Mouse (Mus musculus) adrenal gland, adult 18-20 months (tissue): ENCODE results near the gene Mrps27. TPM values are rescaled to one million over a fixed set of nuclear protein-coding genes. Genes with fewer than 3 reads are reported as not detected.

Source experiments
- DNase-seq, 2 experiments: peaks; one replicate each; pipeline ENCODE4 v3.0.0; 2021 to 2022; ENCODE audit warnings: low spot score in 2 of 2
- total RNA-seq, 2 experiments: library from RNA; stranded (reverse); gene quantifications; 1 replicate in 1 of 2; 2 replicates in 1 of 2; pipeline ENCODE4 v1.2.3; 2021

Gene Mrps27
- total RNA-seq, 2 experiments from 2014 or later = 39.8 to 40.9 TPM

DNA sequence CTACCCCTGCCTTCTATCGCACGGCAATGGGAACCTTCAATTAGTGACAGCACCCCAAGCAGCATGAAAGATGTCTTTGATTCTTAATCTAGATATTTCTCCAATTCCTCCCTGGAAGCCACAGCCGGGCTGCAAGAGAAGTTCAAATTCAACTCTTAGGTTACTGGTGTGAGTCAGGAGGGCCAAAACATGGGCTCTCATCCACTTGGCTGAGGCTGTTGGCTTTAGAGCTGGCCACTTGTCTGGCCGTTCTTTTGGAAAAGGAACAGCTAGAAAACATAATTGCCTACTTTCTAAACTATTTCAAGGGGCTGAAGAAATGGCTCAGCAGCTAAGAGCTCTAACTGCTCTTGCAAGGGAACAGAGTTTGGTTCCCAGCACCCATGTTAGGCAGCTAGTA is 120.0 kb downstream of the Mrps27 start:
- DNase-seq = no peak

Other genes starting within 250 kb of the Mrps27 start
- gene Zfp366, start 160.0 kb upstream of the Mrps27 start, total RNA-seq = 1 to 10 TPM; 5.2 to 5.7 TPM
- 10 to 100 TPM; 30.1 to 31.5 TPM for gene Ptcd2, start 81 bp upstream of the Mrps27 start, total RNA-seq
- gene Map1b, start 171.8 kb downstream of the Mrps27 start, total RNA-seq = 100 to 1,000 TPM in 1 of 2 experiments, 10 to 100 TPM in 1; 78.5 to 120 TPM